Mouse (Mus musculus) MEL (cell line): Measurements from ENCODE around the gene Dcpp1. TPM values are rescaled to one million over a fixed set of nuclear protein-coding genes. Genes with fewer than 3 reads are reported as not detected.

Source experiments
- DNase-seq: peaks from one replicate; pipeline ENCODE4 v3.0.0; 2011; ENCODE audit warnings: low read depth, low spot score
- H3K27ac ChIP-seq: 2 replicates; pipeline ENCODE4 v1.5.1; 2012; ENCODE audit warnings: low read depth, mild to moderate bottlenecking, control low read depth, low read length, moderate library complexity; ENCODE audit not compliant: control insufficient read depth
- H3K27me3 ChIP-seq, 2 experiments: fragments of 150-350 bp in 1 of 2; sonication (generic) in 1 of 2; 2 replicates each; pipeline ENCODE4 v1.6.1; 2012; ENCODE audit warnings: low read length in 2 of 2, mild to moderate bottlenecking in 2 of 2, improper control_type of control experiment in 1 of 2, moderate library complexity in 1 of 2; ENCODE audit not compliant: insufficient read depth in 2 of 2, control insufficient read depth in 1 of 2
- H3K36me3 ChIP-seq, 2 experiments: 2 replicates each; pipeline ENCODE4 v1.6.1; 2012 to 2014; ENCODE audit warnings: low read length in 2 of 2, improper control_type of control experiment in 1 of 2, inconsistent platforms in 1 of 2, mild to moderate bottlenecking in 1 of 2; ENCODE audit not compliant: insufficient read depth in 2 of 2, control insufficient read depth in 1 of 2
- H3K4me1 ChIP-seq, 2 experiments: fragments of 150-350 bp in 1 of 2; sonication (generic) in 1 of 2; 2 replicates each; pipeline ENCODE4 v1.6.1; 2012; ENCODE audit warnings: low read length in 2 of 2, improper control_type of control experiment in 1 of 2, mild to moderate bottlenecking in 1 of 2; ENCODE audit not compliant: insufficient read depth in 2 of 2, control insufficient read depth in 1 of 2
- H3K4me3 ChIP-seq, 2 experiments: fragments of 150-350 bp in 1 of 2; sonication (generic) in 1 of 2; 2 replicates each; pipeline ENCODE4 v1.5.1; 2012; ENCODE audit warnings: low read depth in 2 of 2, low read length in 2 of 2, mild to moderate bottlenecking in 2 of 2, moderate library complexity in 2 of 2, control low read depth in 1 of 2, improper control_type of control experiment in 1 of 2; ENCODE audit not compliant: control insufficient read depth in 1 of 2, insufficient read depth in 1 of 2
- H3K79me2 ChIP-seq: 2 replicates; pipeline ENCODE4 v1.6.1; 2012; ENCODE audit warnings: mild to moderate bottlenecking, low read length, moderate library complexity; ENCODE audit not compliant: control insufficient read depth, poor library complexity, insufficient read depth
- H3K9ac ChIP-seq: 2 replicates; pipeline ENCODE4 v1.6.1; 2012; ENCODE audit warnings: low read depth, mild to moderate bottlenecking, control low read depth, low read length, moderate library complexity; ENCODE audit not compliant: control insufficient read depth, poor library complexity, severe bottlenecking
- H3K9me3 ChIP-seq: fragments of 150-350 bp; sonication (generic); replicated peaks from 2 replicates; pipeline ENCODE4 v1.6.1; 2012; ENCODE audit warnings: mild to moderate bottlenecking, low read length, improper control_type of control experiment, moderate library complexity; ENCODE audit not compliant: insufficient read depth
- CHD2 ChIP-seq: IDR thresholded peaks from 2 replicates; pipeline ENCODE4 v1.6.1; 2011; ENCODE audit warnings: low read length, improper control_type of control experiment
- CTCF ChIP-seq, 3 experiments: IDR thresholded peaks in 2 of 3; conservative IDR thresholded peaks in 1 of 3; 2 replicates each; pipeline ENCODE4 v1.5.1; 2011 to 2012; ENCODE audit warnings: low read length in 3 of 3, low read depth in 2 of 3, mild to moderate bottlenecking in 2 of 3, improper control_type of control experiment in 1 of 3, inconsistent platforms in 1 of 3, mixed read lengths in 1 of 3, moderate library complexity in 1 of 3; ENCODE audit not compliant: control insufficient read depth in 1 of 3, insufficient read depth in 1 of 3, poor library complexity in 1 of 3, severe bottlenecking in 1 of 3
- ELF1 ChIP-seq: IDR thresholded peaks from 2 replicates; pipeline ENCODE4 v1.6.1; 2014; ENCODE audit warnings: low read depth, mild to moderate bottlenecking, inconsistent platforms, low read length, improper control_type of control experiment, moderate library complexity
- GABPA ChIP-seq: IDR thresholded peaks from 2 replicates; pipeline ENCODE4 v1.6.1; 2012; ENCODE audit warnings: low read depth, mild to moderate bottlenecking, inconsistent platforms, low read length, improper control_type of control experiment, moderate library complexity
- GATA1 ChIP-seq: IDR thresholded peaks from 2 replicates; pipeline ENCODE4 v1.6.1; 2011; ENCODE audit warnings: low read depth, low read length, improper control_type of control experiment
- HCFC1 ChIP-seq: IDR thresholded peaks from 2 replicates; pipeline ENCODE4 v1.6.1; 2012; ENCODE audit warnings: low read depth, mild to moderate bottlenecking, inconsistent platforms, low read length, improper control_type of control experiment, moderate library complexity
- KAT2A ChIP-seq: conservative IDR thresholded peaks from 2 replicates; pipeline ENCODE4 v1.6.1; 2012; ENCODE audit warnings: low read depth, low read length, improper control_type of control experiment, inconsistent platforms
- MYB ChIP-seq: IDR thresholded peaks from 2 replicates; pipeline ENCODE4 v1.6.1; 2011; ENCODE audit warnings: mild to moderate bottlenecking, low read depth, low read length, improper control_type of control experiment
- MYC ChIP-seq: IDR thresholded peaks from 2 replicates; pipeline ENCODE4 v1.6.1; 2011; ENCODE audit warnings: low read depth, mild to moderate bottlenecking, low read length, improper control_type of control experiment, moderate library complexity
- NELFE ChIP-seq: IDR thresholded peaks from 2 replicates; pipeline ENCODE4 v1.6.1; 2011; ENCODE audit warnings: low read depth, low read length, improper control_type of control experiment
- POLR2A ChIP-seq, 2 experiments: IDR thresholded peaks; 2 replicates each; pipeline ENCODE4 v1.6.1; 2011 to 2012; ENCODE audit warnings: low read length in 2 of 2, mild to moderate bottlenecking in 2 of 2, control low read depth in 1 of 2, improper control_type of control experiment in 1 of 2, low read depth in 1 of 2, moderate library complexity in 1 of 2; ENCODE audit not compliant: control insufficient read depth in 1 of 2, insufficient read depth in 1 of 2, poor library complexity in 1 of 2
- RAD21 ChIP-seq: IDR thresholded peaks from 2 replicates; pipeline ENCODE4 v1.6.1; 2011; ENCODE audit warnings: mild to moderate bottlenecking, low read depth, low read length, improper control_type of control experiment
- SMC3 ChIP-seq: IDR thresholded peaks from 2 replicates; pipeline ENCODE4 v1.6.1; 2011; ENCODE audit warnings: low read depth, low read length, improper control_type of control experiment
- TAL1 ChIP-seq: IDR thresholded peaks from 2 replicates; pipeline ENCODE4 v1.6.1; 2012; ENCODE audit warnings: mild to moderate bottlenecking, inconsistent platforms, low read length, moderate library complexity, mixed read lengths
- TBP ChIP-seq: IDR thresholded peaks from 2 replicates; pipeline ENCODE4 v1.8.0; 2011; ENCODE audit warnings: low read depth, low read length, improper control_type of control experiment
- UBTF ChIP-seq: IDR thresholded peaks from 2 replicates; pipeline ENCODE4 v1.6.1; 2012; ENCODE audit warnings: low read depth, mild to moderate bottlenecking, inconsistent platforms, low read length, improper control_type of control experiment, moderate library complexity, borderline replicate concordance; ENCODE audit not compliant: insufficient read depth
- USF1 ChIP-seq: IDR thresholded peaks from 2 replicates; pipeline ENCODE4 v1.6.1; 2014; ENCODE audit warnings: low read depth, mild to moderate bottlenecking, inconsistent platforms, low read length, improper control_type of control experiment, moderate library complexity
- ZKSCAN1 ChIP-seq: IDR thresholded peaks from 2 replicates; pipeline ENCODE4 v1.6.1; 2012; ENCODE audit warnings: low read depth, mild to moderate bottlenecking, inconsistent platforms, low read length, improper control_type of control experiment, moderate library complexity
- ZMIZ1 ChIP-seq: IDR thresholded peaks from 2 replicates; pipeline ENCODE4 v1.6.1; 2012; ENCODE audit warnings: low read depth, mild to moderate bottlenecking, inconsistent platforms, low read length, improper control_type of control experiment, moderate library complexity
- ZNF384 ChIP-seq: IDR thresholded peaks from 2 replicates; pipeline ENCODE4 v1.6.1; 2012; ENCODE audit warnings: low read depth, mild to moderate bottlenecking, inconsistent platforms, low read length, improper control_type of control experiment
- polyA plus RNA-seq, 2 experiments: library from polyadenylated mRNA; stranded (reverse) in 1 of 2; unstranded in 1 of 2; fragments of >175 nt in 1 of 2; fragments of >200 nt in 1 of 2; gene quantifications; 2 replicates each; pipeline versions ENCODE4 v1.2.1 to v1.2.4; 2012; ENCODE audit warnings: low replicate concordance in 2 of 2, low read depth in 1 of 2; ENCODE audit not compliant: insufficient read length in 2 of 2, insufficient read depth in 1 of 2, missing spikeins in 1 of 2
- total RNA-seq: library from RNA; depleted of rRNA; stranded (reverse); fragments of 300-350 nt; gene quantifications from 2 replicates; pipeline ENCODE4 v1.2.3, GENCODE M21; 2012

Gene Dcpp1
- total and polyA plus RNA-seq, 3 experiments = not detected

- DNase-seq = no peak
- no peaks in the 10 kb centered on the region for H3K36me3 ChIP-seq
- TF ChIP-seq USF1 (no peak), ZKSCAN1 (no peak), KAT2A (no peak), SMC3 (no peak), MYC (no peak), TBP (no peak), ZMIZ1 (no peak), MYB (no peak)
- TF ChIP-seq, all 39 proteins: peak for 0
- Histone ChIP-seq H3K9me3 (no peaks in the 10 kb centered on the region), H3K4me1 (no peaks in the 10 kb centered on the region), H3K27ac (no peak overlapping the region), H3K9ac (no peak overlapping the region), H3K79me2 (no peaks in the 10 kb centered on the region), H3K27me3 (peaks cover 0 to 2% of the 10 kb centered on the region in 2 experiments; a peak in 1 of 4 replicates), H3K4me3 (no peak overlapping the region)
Measured at GRCm38 (mm10) chr17:23857193-23857592, 23.5 kb upstream of the Dcpp1 start.

- no peak for TF ChIP-seq CHD2
- TF ChIP-seq MYC = no peak
- no peak for TF ChIP-seq RAD21
- TF ChIP-seq TAL1 = no peak
- TF ChIP-seq HCFC1 = no peak
- no peak for TF ChIP-seq ELF1
- no peak for TF ChIP-seq MYB
- TF ChIP-seq CTCF (IDR thresholded peaks at IDR 0.05 in 2 of 3, conservative IDR thresholded peaks at IDR 0.05 in 1 of 3; ENCODE audit: control insufficient read depth in 1 of 3, insufficient read depth in 1 of 3, low read depth in 2 of 3, low read length in 3 of 3, poor library complexity in 1 of 3, severe bottlenecking in 1 of 3) = no peak
- TF ChIP-seq POLR2A (IDR thresholded peaks at IDR 0.05; ENCODE audit: control insufficient read depth in 1 of 2, insufficient read depth in 1 of 2, low read depth in 1 of 2, low read length in 2 of 2, poor library complexity in 1 of 2) = no peak
- no peak for TF ChIP-seq GATA1
- TF ChIP-seq ZNF384 = no peak
- no peak for TF ChIP-seq UBTF
- no peak for TF ChIP-seq NELFE
- TF ChIP-seq GABPA = no peak
- no peak for DNase-seq
- Histone ChIP-seq H3K9me3 (no peaks in the 10 kb centered on the region), H3K9ac (no peak overlapping the region), H3K4me1 (no peaks in the 10 kb centered on the region), H3K27ac (no peak overlapping the region), H3K36me3 (no peaks in the 10 kb centered on the region), H3K79me2 (no peaks in the 10 kb centered on the region), H3K4me3 (no peak overlapping the region), H3K27me3 (peaks cover 0 to 2% of the 10 kb centered on the region in 2 experiments; a peak in 1 of 4 replicates)
Measured at GRCm38 (mm10) chr17:23857913-23858312, 22.8 kb upstream of the Dcpp1 start.
